Mouse (Mus musculus) limb, embryonic 12.5 days (tissue): Measurements from ENCODE around the gene Rimkla. TPM values are rescaled to one million over a fixed set of nuclear protein-coding genes. Genes with fewer than 3 reads are reported as not detected.

Source experiments
- ATAC-seq: fragments of 200-750 bp; cut with Nextera tagmentation; 2 replicates; pipeline ENCODE4 v1.8.0; 2017; ENCODE audit warnings: low read depth, moderate TSS enrichment; ENCODE audit not compliant: insufficient number of reproducible peaks, insufficient read depth, low FRiP score, low TSS enrichment
- H3K27ac ChIP-seq: fragments of 300-500 bp; sonication (generic); 2 replicates; pipeline ENCODE4 v1.5.1; 2016; ENCODE audit warnings: mild to moderate bottlenecking, moderate library complexity
- H3K27me3 ChIP-seq: fragments of 300-500 bp; sonication (generic); 2 replicates; pipeline ENCODE4 v1.6.1; 2016; ENCODE audit warnings: mild to moderate bottlenecking, moderate library complexity
- H3K36me3 ChIP-seq: fragments of 300-500 bp; sonication (generic); 2 replicates; pipeline ENCODE4 v1.6.1; 2016; ENCODE audit warnings: mild to moderate bottlenecking, moderate library complexity
- H3K4me1 ChIP-seq: fragments of 300-500 bp; sonication (generic); replicated peaks from 2 replicates; pipeline ENCODE4 v1.6.1; 2016
- H3K4me2 ChIP-seq: fragments of 300-500 bp; sonication (generic); 2 replicates; pipeline ENCODE4 v1.6.1; 2016; ENCODE audit warnings: mild to moderate bottlenecking, moderate library complexity
- H3K4me3 ChIP-seq: fragments of 300-500 bp; sonication (generic); replicated peaks from 2 replicates; pipeline ENCODE4 v1.5.1; 2016; ENCODE audit warnings: mild to moderate bottlenecking
- H3K9ac ChIP-seq: fragments of 300-500 bp; sonication (generic); replicated peaks from 2 replicates; pipeline ENCODE4 v1.6.1; 2016; ENCODE audit warnings: mild to moderate bottlenecking, moderate library complexity
- H3K9me3 ChIP-seq: fragments of 300-500 bp; sonication (generic); 2 replicates; pipeline ENCODE4 v1.6.1; 2016; ENCODE audit warnings: mild to moderate bottlenecking, moderate library complexity
- WGBS: fragments of 180-500 bp; shearing (Covaris S2); methylation state at CpG from one replicate; pipeline ENCODE4 v1.1.7; 2016; 5-methylcytosine and 5-hydroxymethylcytosine counted together
- polyA plus RNA-seq: library from polyadenylated mRNA; unstranded; fragments of >200 nt; fragmentation: Nextera tagmentation; extraction: Ambion mirVana; gene quantifications from 2 replicates; pipeline ENCODE4 v1.2.1, GENCODE M21; 2016

The Rimkla gene
- polyA plus RNA-seq, 1 experiment from 2014 or later: 1.0 TPM

DNA sequence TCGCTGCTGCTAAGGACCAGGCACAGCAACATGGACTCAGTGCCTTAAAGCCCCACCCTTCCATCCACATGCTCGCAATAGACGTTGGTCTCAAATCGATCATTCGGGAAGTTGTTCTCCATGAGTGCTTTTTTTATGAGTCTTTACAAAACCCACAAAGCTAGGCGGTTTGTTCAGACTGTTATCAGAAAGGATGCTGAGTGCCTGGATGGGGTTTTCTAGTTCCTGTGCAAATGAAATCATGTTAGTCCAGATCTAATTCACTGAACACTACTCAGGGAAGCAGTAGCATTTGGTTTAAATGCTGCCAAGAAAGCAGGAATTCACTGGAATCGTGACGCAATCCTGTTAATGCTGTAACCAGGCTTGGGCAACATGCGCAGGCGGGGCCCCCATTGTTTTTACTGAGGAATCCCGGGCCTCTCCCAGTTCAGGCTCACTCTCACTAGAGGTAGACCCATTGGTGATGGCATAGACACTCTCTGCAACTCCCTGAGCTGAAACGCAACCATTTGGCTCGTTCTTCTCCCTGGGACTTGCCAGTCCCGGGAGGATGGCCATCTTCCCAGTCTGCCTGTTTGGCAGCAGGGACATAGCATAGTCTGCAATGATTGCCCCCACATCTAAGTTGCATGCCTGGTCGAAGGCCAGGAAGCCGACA lies 24.6 kb downstream of the Rimkla start:
- H3K9ac ChIP-seq: no peak overlapping the region
- no peak overlapping the region for H3K27ac ChIP-seq
- no peaks in the 10 kb centered on the region for H3K36me3 ChIP-seq
- no peak overlapping the region for H3K4me2 ChIP-seq
- peaks cover 14% of the 10 kb centered on the region for H3K4me1 ChIP-seq
- no peak overlapping the region for H3K4me3 ChIP-seq
- peaks cover 4% of the 10 kb centered on the region; the same call in 1 of the 2 replicates for H3K27me3 ChIP-seq
- WGBS: 83% methylated on average over 16 of the region's 16 CpGs
- no peak for ATAC-seq
- H3K9me3 ChIP-seq: no peaks in the 10 kb centered on the region

DNA sequence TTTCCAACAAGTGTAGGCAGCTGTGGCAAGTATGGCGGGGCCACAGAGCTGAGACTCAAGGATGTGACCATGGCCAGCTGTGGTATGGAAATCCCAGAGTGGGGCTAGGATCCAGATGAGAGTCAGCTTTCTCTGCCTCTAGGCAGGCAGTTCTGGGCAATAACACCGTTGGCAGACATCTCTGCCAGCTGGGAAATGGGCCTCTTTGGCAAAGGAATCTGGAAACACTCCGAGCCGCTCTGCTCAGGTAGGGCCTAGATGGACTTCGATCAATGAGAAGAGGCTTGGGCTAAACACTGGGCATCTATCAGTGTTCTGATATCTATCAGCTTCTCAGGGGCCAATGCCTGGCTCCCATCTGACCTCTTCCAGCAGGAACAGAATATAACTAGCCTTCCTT lies 26.6 kb downstream of the Rimkla start:
- peaks cover 4% of the 10 kb centered on the region; the same call in 1 of the 2 replicates for H3K27me3 ChIP-seq
- no peaks in the 10 kb centered on the region for H3K9me3 ChIP-seq
- H3K27ac ChIP-seq: no peak overlapping the region
- ATAC-seq: no peak
- WGBS: 83% methylated on average over 5 of the region's 5 CpGs
- peaks cover 25% of the 10 kb centered on the region for H3K4me1 ChIP-seq
- H3K4me2 ChIP-seq: no peak overlapping the region
- no peaks in the 10 kb centered on the region for H3K36me3 ChIP-seq
- no peak overlapping the region for H3K4me3 ChIP-seq
- no peak overlapping the region for H3K9ac ChIP-seq

GRCm38 (mm10) chr4:119463756-119464419 lies 28.5 kb downstream of the Rimkla start:
- Histone ChIP-seq H3K9ac (no peak overlapping the region), H3K36me3 (no peaks in the 10 kb centered on the region), H3K27me3 (peaks cover 4% of the 10 kb centered on the region; the same call in 1 of the 2 replicates), H3K4me2 (no peak overlapping the region), H3K4me3 (no peak overlapping the region), H3K27ac (no peak overlapping the region), H3K4me1 (peaks cover 30% of the 10 kb centered on the region), H3K9me3 (no peaks in the 10 kb centered on the region)
- no peak for ATAC-seq
- 71% methylated on average over 13 of the region's 13 CpGs for WGBS

DNA sequence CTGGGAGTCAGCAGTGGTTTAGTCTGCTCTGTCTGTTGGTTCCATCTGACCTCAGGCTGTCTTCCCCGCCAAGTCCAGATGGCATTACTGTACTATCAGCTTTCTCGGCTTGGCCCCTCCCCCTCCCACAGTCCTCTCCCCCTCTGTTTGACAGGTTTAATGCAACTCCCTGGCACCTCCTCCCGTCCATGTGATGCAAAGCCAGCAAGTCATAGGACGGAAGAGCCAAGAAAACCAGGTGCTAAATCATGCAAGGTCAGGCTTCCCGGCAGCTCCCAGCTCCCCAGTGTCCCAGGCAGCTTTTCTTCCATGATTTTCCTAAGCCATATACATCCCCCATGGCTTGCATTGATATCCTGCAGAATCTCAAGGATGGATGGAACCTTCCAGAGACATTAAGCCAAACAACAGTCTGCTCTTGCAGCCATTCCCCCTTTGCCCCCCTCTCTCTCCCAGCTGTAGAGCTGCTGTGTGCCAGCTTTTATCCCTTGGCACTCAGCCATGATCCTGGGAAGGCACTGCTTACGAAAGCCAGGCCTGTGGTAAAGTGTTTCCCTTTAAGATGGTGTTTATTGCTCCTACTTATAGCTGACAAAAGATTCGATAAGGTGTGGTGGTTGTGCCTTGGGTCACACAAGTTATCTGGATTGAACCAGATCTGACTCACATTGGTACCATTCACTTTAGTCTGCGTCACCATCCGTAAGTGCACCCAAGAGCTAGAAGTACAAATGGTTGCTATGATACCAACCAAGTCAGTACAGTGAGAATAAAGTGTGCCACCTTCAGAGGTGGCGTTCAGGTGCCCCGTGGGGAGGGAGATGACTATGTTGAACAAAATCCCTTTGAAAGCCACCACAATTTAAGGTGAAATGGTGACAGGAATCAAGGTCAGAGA lies 29.3 kb downstream of the Rimkla start:
- Histone ChIP-seq H3K36me3 (no peaks in the 10 kb centered on the region), H3K27me3 (peaks cover 4% of the 10 kb centered on the region; the same call in 1 of the 2 replicates), H3K4me2 (no peak overlapping the region), H3K27ac (no peak overlapping the region), H3K9ac (no peak overlapping the region), H3K9me3 (no peaks in the 10 kb centered on the region), H3K4me3 (no peak overlapping the region), H3K4me1 (peaks cover 30% of the 10 kb centered on the region)
- ATAC-seq: peak; percentile 52; the same call in 1 of the 2 replicates
- WGBS: 42% methylated on average over 11 of the region's 11 CpGs

DNA sequence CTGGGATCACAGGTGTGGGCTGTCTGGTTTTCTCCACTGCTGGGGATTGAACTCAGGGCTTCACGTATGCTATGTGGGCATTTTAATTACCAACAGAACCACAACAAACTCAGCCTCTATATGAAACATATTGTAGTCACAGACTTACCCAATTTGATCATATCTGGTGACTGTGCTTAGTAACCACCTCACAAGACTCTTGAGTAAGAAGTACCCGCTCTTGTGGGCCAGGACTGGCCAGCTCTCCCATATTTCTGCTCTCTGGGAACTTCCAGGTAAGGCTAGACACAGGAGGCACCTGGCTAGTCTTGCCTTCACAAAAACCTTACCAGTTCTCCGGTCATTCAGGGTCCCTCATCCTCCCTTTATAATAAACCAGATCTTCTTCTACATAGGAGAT lies 30.0 kb downstream of the Rimkla start:
- Histone ChIP-seq H3K9ac (no peak overlapping the region), H3K4me2 (no peak overlapping the region), H3K9me3 (no peaks in the 10 kb centered on the region), H3K27me3 (peaks cover 4% of the 10 kb centered on the region; the same call in 1 of the 2 replicates), H3K27ac (no peak overlapping the region), H3K4me1 (peaks cover 30% of the 10 kb centered on the region), H3K4me3 (no peak overlapping the region), H3K36me3 (no peaks in the 10 kb centered on the region)
- 80% methylated on average over 3 of the region's 3 CpGs for WGBS
- ATAC-seq: no peak

- ATAC-seq: no peak
- H3K4me2 ChIP-seq: no peak overlapping the region
- peaks cover 4% of the 10 kb centered on the region; the same call in 1 of the 2 replicates for H3K27me3 ChIP-seq
- no peaks in the 10 kb centered on the region for H3K9me3 ChIP-seq
- H3K9ac ChIP-seq: no peak overlapping the region
- H3K4me3 ChIP-seq: no peak overlapping the region
- WGBS: 24% methylated on average over 8 of the region's 8 CpGs
- H3K27ac ChIP-seq: peak overlapping the region; percentile 64
- peaks cover 30% of the 10 kb centered on the region for H3K4me1 ChIP-seq
- H3K36me3 ChIP-seq: no peaks in the 10 kb centered on the region
These were observed 31.7 kb downstream of the Rimkla start for GRCm38 (mm10) chr4:119460728-119461141.

DNA sequence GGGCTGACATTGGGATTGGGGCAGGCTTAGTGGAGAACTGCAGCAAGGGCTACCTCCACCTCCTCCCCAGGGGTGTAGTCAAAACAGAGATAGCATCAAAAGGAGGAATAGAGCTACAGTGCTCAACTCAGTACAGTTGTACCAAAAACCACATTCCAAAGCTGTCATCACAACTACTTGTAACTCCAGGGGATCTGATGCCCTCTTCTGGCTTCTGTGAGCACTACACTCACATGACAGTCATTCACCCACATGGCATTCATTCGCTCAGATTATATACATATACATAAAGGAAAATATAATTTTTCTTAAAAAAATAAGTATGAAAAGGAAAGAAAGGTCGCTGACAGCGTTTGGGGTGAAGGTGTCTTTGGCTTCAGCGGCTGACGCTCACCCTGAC lies 32.1 kb downstream of the Rimkla start:
- Histone ChIP-seq H3K4me1 (peaks cover 30% of the 10 kb centered on the region), H3K36me3 (no peaks in the 10 kb centered on the region), H3K4me2 (no peak overlapping the region), H3K27me3 (peaks cover 3% of the 10 kb centered on the region; the same call in 1 of the 2 replicates), H3K9ac (no peak overlapping the region), H3K4me3 (no peak overlapping the region), H3K9me3 (peaks cover 3% of the 10 kb centered on the region; the same call in 1 of the 2 replicates), H3K27ac (peak overlapping the region; percentile 64; the same call in 1 of the 2 replicates)
- ATAC-seq: no peak
- 65% methylated on average over 5 of the region's 5 CpGs for WGBS

- no peak overlapping the region for H3K27ac ChIP-seq
- H3K4me1 ChIP-seq: peaks cover 5% of the 10 kb centered on the region; the same call in 1 of the 2 replicates
- peaks cover 5% of the 10 kb centered on the region; the same call in 1 of the 2 replicates for H3K9me3 ChIP-seq
- no peak for ATAC-seq
- no peak overlapping the region for H3K4me2 ChIP-seq
- H3K4me3 ChIP-seq: no peak overlapping the region
- H3K9ac ChIP-seq: no peak overlapping the region
- no peaks in the 10 kb centered on the region for H3K27me3 ChIP-seq
- 28% methylated on average over 6 of the region's 6 CpGs for WGBS
- no peaks in the 10 kb centered on the region for H3K36me3 ChIP-seq
These were observed 38.9 kb downstream of the Rimkla start for GRCm38 (mm10) chr4:119453533-119453932.

GRCm38 (mm10) chr4:119453128-119453527 lies 39.3 kb downstream of the Rimkla start:
- no peaks in the 10 kb centered on the region for H3K27me3 ChIP-seq
- H3K36me3 ChIP-seq: no peaks in the 10 kb centered on the region
- no peak overlapping the region for H3K9ac ChIP-seq
- H3K9me3 ChIP-seq: peaks cover 5% of the 10 kb centered on the region; the same call in 1 of the 2 replicates
- no peak overlapping the region for H3K4me2 ChIP-seq
- ATAC-seq: no peak
- no peak overlapping the region for H3K27ac ChIP-seq
- 67% methylated on average over 5 of the region's 5 CpGs for WGBS
- peaks cover 5% of the 10 kb centered on the region; the same call in 1 of the 2 replicates for H3K4me1 ChIP-seq
- H3K4me3 ChIP-seq: no peak overlapping the region

DNA sequence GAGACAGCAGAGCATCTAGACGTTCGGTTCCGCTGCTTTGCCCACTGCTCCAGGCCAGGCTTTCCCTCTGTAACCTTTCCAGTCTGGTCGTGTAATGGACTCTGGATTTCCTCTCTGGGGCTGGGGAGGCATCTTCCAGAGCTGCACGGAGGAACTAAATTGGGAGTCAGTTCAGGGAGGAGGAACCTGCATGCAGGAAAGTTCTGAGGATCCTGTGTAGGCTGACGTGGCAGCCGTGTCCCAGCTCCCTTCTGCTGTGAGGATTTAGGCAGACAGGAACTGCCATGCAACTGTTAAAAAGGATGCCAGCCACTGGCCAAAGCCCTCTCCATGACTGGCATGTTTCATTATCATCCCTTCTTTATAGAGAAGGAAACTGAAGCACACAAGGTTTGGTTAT lies 42.0 kb downstream of the Rimkla start:
- no peak overlapping the region for H3K27ac ChIP-seq
- no peaks in the 10 kb centered on the region for H3K27me3 ChIP-seq
- 69% methylated on average over 7 of the region's 7 CpGs for WGBS
- H3K4me2 ChIP-seq: no peak overlapping the region
- no peaks in the 10 kb centered on the region for H3K36me3 ChIP-seq
- peaks cover 5% of the 10 kb centered on the region; the same call in 1 of the 2 replicates for H3K4me1 ChIP-seq
- no peak overlapping the region for H3K4me3 ChIP-seq
- ATAC-seq: no peak
- H3K9me3 ChIP-seq: peaks cover 4% of the 10 kb centered on the region; the same call in 1 of the 2 replicates
- no peak overlapping the region for H3K9ac ChIP-seq

- Histone ChIP-seq H3K4me1 (peaks cover under 1% of the 10 kb centered on the region; the same call in 1 of the 2 replicates), H3K27ac (no peak overlapping the region), H3K27me3 (no peaks in the 10 kb centered on the region), H3K4me2 (no peak overlapping the region), H3K9me3 (no peaks in the 10 kb centered on the region), H3K4me3 (no peak overlapping the region), H3K36me3 (no peaks in the 10 kb centered on the region), H3K9ac (no peak overlapping the region)
- ATAC-seq: no peak
- WGBS: 88% methylated on average over 3 of the region's 3 CpGs
These were observed 44.6 kb downstream of the Rimkla start for GRCm38 (mm10) chr4:119447786-119448185.
